Mouse (Mus musculus) mature B cell (primary cell): ENCODE measurements around the gene Lad1.

Experiments
- in situ Hi-C: fragments of 300-500 bp; cut with MboI; formaldehyde crosslinking; loops from 2 replicates; pipeline ENCODE4 v1.14.3; 2019

Lad1 gene

DNA sequence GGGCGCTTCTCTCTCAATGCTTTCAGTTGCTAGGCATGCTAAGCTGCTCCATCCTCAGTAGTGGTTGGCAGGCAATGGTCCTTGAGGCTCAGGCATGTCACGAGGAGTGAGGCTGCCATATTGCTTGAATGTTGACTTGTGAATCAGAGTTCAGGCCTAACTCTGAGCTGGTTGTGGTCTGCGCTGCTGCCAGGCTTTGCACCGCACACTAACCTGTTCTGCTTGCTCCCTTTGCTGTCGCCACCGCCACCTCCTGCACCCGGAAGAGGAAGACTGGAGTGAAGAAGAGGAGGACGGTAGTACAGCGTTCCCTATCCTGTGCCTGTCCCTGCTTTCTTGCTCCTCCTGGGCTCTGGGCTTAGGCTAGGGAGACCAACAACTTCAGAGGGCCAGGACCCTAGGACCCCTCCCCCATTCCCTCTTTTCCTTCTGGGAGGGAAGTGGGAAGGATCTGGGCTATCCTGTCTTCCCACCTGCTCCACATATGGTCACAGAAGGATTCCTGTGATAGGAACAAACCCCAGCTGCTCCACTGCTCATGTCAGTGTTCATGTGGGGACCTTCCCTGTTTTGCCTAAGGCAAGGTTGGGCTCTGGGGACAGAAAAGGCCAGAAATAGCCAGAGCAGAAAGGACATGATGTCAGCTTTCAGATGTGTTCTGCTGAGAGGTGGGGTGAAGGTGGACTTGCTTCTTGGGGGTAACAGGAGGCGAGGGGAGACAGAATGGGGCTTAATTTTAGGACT, 25.3 kb downstream of the Lad1 start:
- in situ Hi-C loops = no loop called here

DNA sequence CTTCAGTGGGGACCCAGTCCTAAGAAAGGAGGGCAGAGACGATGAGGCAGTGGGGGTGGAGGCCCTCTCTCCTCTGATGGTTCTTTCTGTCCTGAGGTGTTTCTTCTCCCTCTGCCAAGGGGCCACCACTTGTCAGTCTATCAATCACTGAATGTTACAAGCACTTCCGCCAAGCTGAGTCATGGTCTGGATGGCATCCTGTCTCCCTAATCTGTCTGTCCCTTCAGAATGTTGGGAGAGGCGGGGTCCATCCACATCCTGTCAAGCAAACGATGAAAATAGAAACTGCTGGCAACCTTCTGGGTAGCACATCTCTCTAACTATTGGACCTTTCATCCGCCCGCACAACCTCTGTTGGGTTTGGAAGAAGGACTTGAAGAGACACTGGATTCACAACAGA, 26.1 kb downstream of the Lad1 start:
- in situ Hi-C loops = no loop called here

DNA sequence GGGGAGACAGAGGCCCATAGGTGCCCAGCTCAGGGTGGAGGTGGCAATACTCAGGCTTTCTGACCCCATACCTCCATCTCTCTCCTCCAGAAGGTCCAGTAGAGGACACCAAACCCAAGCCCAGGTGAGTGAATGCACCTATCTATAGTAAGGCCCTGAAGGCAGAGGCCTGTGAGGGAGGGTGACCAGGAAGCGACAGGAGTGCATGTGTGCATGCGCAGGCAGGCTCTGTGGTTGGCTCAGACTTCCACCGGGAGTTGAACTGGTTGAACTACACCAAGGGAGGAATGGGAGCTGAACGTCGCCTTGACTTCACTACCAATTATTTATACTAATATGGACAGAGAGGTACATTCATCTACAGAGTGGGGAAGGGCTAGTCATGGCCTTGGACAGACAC, 28.2 kb downstream of the Lad1 start:
- in situ Hi-C loops = no loop called here

DNA sequence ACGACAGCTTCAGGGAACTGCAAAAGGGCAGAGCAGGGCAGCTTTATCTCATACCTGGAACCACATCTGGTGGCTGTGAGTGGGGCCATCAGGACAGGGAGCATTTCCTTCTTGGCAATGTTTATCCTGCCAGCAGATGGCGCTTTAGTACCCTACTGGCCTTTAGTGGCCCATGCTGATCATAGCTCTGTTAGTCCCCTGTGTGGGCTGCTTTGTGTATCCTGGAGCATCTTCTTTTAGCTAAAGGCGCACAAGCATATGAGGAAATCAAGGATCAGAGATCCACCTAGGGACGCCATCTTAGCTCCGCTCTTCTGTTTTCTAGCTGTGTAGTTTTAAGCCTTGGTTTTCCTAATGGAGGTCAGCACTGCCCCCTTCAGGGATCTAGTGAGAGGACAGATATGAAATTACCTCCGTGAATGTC, 28.8 kb downstream of the Lad1 start:
- in situ Hi-C loops = no loop called here

DNA sequence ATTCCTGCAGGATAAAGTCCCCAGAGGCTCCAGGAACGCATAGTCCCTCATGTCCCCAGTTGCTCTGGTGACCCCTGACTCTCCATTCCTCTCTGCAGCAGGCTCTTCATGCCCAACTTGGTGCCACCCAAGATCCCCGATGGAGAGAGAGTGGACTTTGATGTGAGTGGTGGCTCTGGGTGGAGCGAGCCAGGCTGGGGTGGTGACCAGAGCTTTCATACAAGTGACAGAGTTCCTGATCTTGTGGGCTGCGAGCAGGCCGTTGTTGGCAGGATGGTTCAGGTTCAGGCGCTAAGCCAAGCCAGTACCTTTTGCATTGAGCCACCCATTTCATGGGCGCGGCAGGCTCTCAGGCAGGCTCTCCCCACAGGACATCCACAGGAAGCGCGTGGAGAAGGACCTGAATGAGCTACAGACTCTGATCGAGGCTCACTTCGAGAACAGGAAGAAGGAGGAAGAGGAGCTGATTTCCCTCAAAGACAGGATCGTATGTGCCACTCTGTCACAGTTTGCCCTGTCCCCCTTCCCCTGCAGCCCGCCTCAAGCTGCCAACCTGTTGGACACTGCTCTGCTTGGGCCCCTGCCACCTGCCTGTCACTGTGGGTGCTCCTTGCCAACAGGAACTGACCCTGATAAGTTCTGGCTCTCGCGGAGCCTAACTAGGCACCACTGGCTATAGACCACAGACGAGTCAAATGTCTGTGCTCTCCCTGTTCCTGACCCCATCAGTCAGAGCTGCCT, 29.4 kb downstream of the Lad1 start:
- in situ Hi-C loops = no loop called here

DNA sequence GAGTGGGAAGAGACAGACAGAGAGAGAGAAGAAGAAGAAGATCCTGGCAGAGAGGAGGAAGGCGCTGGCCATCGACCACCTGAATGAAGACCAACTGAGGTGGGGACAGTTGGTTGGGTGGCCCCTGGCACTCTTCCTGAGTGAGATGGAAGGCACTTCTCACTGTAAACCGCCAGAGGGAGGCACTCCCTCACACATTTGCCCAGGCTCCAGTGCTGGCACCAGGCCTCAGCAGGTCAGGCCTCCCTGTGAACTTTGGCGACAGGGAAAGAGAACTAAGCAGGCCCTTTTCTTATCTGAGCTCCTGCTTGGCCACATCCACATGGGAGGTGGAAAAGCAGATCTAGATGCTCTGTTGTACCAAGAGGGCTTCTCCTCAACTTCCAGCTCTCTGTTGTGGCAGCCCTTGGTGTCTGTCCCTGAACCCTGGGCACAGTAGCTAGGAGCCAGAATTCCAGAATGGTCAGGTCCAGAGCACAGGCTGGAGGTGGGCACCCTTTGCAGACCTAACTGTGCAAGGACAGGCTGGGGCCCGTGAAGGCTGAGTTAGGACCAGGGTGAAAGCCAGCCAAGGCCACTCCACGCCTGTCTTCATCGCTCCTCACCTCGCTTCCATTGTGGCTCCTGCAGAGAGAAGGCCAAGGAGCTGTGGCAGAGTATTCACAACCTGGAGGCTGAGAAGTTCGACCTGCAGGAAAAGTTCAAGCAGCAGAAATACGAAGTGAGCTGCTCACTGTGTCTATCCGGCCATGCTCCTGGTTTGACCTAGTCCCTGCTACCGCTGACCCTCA, 32.5 kb downstream of the Lad1 start:
- in situ Hi-C loops = no loop called here

DNA sequence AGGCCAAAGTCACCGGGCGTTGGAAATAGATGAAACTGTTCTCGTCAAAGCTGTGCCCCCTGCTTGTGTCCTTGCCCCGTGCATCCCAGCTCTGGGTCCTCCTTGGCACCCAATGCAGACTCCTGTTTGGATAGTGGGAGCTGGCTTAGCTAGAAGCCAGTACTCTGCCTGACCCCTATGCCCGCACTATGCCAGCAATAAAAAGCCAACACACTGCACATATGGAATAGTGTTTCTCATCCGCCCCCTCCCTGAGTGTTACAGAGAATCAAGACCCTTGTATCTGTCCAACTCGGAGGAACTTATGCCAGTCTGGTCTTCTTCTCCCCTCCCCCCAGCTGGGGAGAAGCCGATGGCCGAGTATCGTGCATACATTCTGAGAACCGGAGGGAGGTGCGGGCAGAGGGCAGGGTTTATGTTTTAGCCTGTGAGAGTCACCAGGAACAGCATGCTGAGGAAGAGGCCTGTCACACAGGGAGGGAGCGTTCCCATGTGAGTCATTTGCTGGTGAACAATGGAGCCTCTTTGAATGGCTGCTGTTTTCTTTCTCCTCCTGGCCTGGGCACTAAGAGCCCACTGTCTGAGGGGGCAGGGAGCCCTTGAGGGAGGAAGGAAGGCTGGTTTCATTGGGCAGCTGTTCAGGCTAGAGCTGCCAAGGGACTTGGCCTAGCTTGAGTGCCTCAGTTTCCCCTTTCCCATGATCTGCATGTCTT, 33.8 kb downstream of the Lad1 start:
- in situ Hi-C loops = no loop called here

DNA sequence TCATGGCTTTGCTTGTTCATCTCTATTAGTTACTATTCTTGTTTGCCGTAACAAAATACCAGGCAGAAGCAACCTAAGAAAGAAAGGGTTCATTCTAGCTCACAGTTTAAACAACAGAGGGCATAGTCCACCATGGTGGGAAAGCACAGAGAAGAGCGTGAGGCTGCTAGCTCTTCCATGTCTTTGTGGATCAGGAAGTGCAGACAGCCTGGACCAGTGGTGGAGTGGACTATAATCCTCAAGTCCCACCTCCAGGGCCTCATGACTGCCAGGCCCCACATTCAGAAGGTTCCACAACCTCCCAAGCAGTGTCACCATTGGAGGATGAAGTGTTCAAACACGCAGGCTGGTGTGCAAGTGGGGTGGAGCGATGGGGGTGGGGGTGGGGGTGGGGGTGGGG, 34.8 kb downstream of the Lad1 start:
- in situ Hi-C loops = no loop called here

DNA sequence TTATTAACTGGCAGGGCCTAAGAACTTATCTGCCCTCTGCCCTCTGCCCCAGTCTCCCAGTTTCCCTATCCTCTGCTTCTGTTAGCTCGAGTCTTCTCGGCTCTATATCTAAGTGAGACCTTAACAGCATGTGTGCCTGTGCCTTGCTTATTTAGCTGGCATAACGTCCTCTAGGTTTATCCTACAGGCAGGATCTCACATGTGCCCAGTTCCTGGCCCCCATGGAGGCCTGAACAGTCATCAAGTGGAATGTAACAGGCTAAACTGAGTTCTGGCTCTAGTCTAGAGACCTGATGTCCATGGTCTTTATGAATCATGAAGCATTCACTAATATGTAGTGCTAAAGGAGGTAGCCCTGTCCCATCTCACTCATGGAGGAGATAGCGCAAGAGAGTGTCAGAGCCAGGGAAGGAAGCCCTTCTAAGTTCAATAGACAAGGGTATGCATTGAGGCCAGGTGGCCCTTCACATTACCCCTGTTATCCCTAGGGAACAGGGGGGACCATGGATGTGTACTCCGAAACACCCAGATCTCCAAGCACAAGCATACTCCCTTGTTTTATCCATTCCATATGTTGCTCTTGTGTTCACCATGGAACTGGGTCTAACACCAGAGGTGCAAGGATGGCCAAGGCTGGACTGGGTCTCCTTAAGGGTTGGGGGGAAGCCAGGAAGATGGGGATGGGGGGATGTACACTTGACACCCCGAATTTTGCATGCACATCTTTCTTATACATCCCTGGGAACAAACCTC, 36.4 kb downstream of the Lad1 start:
- in situ Hi-C loops = no loop called here

DNA sequence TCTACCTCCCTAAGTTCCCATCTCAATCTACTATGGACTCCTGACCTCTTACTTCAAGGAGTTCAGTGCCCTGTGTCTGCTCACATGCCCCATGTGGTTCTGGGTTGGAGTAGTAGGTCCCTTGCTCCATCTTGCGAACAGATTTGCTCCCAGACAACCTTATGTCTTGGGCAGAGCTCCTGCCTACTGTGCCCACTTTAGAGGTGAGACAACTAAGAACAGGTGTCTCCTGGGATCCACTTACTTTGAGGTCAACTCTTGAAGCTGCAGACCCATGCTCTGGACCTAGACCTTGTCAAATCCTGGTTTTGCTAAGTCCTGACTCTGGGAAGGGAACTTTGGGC, 36.9 kb downstream of the Lad1 start:
- in situ Hi-C loops = no loop called here

DNA sequence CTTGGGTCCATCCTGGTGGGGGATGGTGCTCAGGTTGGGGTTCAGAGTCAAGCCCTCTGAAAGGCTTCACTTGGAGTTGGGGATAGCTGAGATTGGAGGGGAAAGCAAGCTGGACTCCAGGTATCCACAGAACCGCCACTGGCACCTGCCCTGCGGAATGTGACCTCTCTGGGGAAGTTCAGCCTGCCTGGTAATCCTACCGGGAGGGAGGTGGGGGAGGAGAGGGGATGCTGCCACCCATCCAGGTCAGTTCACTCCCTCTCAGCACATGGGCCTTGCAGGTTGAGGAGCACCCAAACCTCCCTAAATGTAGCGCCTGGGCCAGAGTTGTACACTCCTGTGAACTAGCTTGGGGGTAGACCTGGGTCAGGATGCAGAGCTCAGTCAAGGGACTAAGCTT, 37.7 kb downstream of the Lad1 start:
- in situ Hi-C loops = no loop called here

DNA sequence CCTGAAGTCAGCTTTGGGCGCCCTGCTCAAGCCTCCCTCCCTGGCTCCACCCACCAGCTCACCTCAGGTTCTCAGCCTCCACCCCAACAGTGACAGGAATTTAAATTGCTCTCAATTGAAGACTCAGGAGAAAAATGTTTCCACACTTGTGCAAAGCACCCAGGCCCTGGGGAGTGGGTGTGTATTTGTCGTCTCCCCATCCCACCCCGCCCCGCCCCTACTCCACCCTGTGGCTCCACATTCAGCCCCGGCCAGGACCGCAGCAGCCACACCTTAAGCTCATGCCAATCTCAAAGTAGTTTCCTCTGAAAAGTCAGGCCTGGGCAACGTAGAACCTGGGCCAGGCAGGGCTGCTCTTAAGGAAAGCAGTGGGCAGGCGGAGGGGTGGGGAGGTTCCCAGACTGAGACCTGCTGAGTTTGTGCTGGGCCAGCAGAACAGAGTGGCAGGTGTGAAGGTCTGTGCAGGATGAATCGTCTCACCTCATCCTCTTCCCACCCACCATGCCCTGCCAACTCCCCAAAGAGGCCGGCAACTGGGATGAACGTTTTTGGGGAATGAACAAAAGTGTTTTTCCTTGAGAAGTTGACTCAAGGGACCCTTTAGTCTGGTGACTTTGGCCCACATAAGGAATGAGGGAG, 38.9 kb downstream of the Lad1 start:
- in situ Hi-C loops = no loop called here

DNA sequence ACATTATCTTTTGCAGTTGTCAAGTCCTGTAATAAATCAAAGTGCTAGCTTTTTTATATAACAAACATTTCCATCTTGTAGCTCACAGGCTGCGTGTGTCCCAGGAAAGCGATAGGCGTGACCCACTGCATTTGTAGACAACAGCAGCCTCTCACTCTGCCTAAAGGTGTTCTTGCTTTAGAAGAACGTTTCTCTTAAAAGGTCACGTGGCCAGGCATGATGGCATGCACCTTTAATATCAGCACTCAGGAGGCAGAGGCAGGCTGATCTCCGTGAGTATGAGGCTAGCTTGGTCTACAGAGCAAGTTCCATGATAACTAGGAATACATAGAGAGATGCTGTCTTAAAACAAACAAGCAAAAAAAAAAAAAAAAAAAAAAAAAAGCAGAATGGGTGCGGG, 40.1 kb downstream of the Lad1 start:
- in situ Hi-C loops = no loop called here

DNA sequence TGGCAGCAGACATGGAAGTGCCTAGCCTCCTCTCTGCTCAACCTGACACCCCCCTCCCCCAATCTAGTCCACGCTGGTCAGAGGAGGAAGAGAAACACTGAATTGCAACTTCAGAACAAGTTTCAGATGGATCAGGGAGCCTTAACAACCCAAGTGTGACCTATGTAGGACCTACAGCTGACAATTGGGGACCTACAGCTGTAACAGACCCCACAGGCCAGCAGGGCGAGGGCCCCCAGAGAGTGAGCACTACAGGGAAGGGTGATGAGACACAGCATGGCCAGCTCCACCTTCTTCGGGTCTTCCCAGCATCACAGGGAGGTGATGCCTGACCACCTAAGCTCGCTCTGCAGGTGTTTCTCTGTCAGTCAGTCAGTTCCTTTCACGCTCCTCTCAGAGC, 42.7 kb downstream of the Lad1 start:
- in situ Hi-C loops = no loop called here

DNA sequence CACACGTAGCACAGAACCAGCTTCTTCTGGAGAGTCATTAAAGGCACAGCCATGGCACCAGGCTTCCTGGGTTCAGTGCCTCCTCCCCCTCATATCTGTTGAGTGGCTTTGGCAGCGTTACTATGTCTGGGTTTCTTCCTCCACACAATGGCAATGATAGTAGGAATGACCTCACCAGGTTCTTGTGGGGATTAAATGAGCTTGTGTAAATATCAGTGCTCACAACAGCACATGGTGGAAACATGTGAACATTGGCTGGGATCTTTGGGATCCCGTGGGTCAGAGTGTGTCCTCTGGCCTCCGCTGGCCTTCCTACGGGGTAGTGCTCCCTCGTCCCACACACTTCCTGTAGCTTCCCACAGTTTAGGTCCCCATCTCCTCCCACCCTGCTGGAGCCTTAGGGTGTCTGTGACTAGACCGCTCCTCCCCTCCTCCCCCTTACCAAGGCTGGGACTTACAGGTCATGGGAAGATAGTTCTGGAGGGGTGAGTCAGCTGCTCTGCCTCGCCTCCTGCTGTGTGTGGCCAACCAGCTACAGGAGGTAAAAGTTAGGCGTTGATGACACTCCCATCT, 43.7 kb downstream of the Lad1 start:
- in situ Hi-C loops = no loop called here

DNA sequence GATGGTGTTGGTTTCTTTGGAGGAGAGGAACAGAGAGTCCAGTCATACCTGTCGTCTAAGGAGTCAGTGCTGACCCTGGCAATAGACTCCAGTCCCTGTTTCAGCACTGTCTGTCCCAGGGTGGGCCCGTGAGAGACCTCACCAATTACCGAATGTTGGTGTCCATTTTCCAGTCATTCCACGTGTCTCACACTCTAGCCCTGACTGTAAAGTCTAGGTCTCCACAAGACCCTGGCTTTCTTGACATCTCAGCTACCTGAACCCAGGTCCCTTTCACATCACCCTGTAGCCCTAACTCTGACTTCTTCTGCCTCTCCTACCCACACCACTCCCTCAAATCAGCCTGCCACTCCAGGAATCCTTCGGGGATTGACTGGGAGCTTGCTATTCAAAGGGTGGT, 44.2 kb downstream of the Lad1 start:
- in situ Hi-C loops = no loop called here

DNA sequence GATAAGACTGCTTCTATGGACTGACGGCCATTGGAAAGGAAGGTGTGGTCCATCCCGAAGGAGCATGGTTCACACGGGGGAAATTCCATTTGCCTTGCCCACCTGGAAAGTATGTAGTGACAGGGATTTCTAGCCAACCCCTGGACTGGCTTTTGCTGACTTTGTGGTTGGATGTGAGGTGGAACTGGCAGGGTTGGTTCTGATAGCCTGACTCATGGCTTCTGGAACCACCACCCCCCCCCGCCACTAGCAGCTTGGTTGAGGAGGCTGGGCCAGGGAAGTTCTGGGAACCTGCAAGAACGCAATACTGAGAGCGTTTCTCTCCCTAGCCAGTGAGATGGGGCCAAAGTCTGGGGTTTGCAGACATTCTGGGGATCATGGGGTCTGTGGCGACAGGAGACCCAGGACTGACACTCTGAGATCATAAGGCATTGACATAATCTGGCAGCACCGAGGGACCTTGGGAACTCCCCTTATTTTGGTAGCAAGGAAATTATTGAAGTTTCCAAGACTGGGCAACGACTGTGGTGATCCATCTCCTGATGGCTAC, 45.5 kb downstream of the Lad1 start:
- in situ Hi-C loops = no loop called here

DNA sequence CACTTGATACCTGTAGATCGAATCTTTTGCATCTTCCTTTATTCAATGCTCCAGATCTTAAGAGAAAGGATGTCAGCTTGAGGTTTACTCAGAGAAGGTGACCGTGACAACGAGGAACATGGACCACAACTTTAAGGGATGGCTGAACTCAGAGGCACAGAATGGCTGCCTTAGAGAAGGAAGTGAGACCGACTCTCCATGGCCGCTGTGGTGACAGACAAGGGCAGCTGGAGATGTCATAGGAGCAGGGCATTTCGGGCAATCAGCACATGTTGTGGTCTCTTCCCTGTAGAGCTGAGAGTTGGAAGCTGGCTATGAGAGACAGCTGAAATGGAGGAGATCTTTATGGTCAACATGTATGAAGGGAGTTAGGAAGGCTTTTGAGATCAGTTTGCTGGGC, 46.4 kb downstream of the Lad1 start:
- in situ Hi-C loops = no loop called here

DNA sequence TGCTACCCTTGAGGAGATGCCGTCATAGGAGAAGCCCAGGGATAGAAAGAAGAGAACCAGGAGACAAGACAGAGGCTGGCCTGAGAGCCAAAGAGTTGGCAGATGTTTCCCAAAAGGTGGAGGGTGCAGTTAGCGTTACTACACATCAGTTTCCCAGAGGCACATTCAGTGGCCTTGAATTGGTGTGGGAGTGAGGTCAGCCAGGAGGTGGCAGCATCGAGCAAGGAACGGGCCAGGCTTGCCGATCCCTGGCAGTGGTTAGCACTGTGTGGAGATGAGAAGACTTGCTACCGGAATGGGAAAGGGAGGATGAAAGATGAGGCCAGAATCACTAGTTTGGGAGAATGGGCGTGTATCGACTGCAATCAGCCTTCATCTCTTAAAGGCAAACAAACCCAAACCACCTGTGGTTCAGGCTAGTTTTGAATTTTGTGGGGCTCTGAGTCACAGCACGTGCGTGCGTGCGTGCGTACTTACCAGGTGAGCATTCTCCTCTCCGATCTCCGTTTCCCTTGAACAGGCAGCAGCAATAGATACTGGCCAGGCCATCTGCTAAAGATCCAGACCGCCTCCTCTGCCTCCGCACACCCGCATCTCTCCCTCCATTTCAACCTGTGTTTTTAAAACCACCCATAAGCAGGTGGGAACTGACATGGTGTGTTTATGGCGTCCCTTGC, 47.3 kb downstream of the Lad1 start:
- in situ Hi-C loops = no loop called here

DNA sequence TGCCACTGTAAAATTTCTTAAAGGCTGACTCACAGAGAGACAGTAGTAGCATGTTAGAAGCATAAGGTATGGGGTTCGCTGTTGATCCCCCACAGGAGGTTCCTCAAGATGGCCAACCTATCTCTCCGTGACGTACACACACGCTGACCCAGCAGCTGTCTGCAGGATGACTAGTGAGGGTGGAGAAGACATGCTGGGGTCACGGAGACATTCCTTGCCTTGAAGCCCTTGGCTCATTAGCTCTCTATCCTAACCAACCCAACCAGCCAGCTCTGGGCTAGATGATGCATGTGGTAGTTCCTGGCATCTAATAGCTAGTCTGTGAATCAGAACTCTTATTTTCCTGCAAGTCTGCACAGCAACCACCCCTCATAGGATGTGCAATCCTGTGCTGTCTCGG, 50.2 kb downstream of the Lad1 start:
- in situ Hi-C loops = no loop called here
